Mouse (Mus musculus) C2C12 (cell line): Measurements from ENCODE around the gene Zfp609.

Source experiments
- CEBPB ChIP-seq: IDR thresholded peaks from one replicate; pipeline ENCODE4 v1.6.1; 2011; ENCODE audit warnings: low read depth, mild to moderate bottlenecking, control low read depth, moderate library complexity
- CTCF ChIP-seq: IDR thresholded peaks from one replicate; pipeline ENCODE4 v1.5.1; 2011; ENCODE audit not compliant: control insufficient read depth, insufficient read depth, insufficient read length
- FOSL1 ChIP-seq: IDR thresholded peaks from one replicate; pipeline ENCODE4 v1.8.0; 2011; ENCODE audit warnings: mild to moderate bottlenecking, low read length; ENCODE audit not compliant: poor library complexity, insufficient read depth, severe bottlenecking
- MYOD1 ChIP-seq: IDR thresholded peaks from one replicate; pipeline ENCODE4 v1.6.1; 2011; ENCODE audit warnings: low read depth; ENCODE audit not compliant: control insufficient read depth, insufficient read length
- MYOG ChIP-seq: IDR thresholded peaks from one replicate; pipeline ENCODE4 v1.6.1; 2011; ENCODE audit not compliant: control insufficient read depth, insufficient read length; ENCODE audit errors: extremely low read depth
- USF1 ChIP-seq: IDR thresholded peaks from one replicate; pipeline ENCODE4 v1.6.1; 2011; ENCODE audit warnings: low read depth, mild to moderate bottlenecking, control low read depth, moderate library complexity

DNA sequence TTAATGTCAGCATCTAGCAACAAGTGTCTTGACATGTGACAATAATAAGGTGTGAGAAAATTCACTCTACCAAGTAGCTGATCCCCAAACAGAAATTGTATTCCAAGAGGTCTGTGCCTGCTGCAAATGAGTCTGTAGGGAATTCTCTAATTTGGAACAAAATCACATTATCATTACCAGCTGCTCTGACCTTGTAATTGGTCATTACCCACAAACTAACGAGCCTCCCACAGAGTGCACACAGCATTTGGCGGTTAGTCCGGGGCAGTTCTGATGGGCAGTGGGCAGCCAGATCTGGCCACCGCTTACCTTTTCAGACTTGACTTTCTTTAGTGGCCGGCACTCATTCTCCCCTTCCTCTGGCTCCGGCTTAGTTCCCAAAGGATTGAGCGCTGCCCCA, 33.1 kb downstream of the Zfp609 start:
- no peak for TF ChIP-seq USF1
- TF ChIP-seq CTCF: no peak
- TF ChIP-seq MYOD1: no peak
- no peak for TF ChIP-seq MYOG
- no peak for TF ChIP-seq FOSL1
- TF ChIP-seq CEBPB: no peak
